Mouse (Mus musculus) myocyte (in vitro differentiated cells): Measurements from ENCODE around the gene Stk17b.

Source experiments
- MAX ChIP-seq: IDR thresholded peaks from one replicate; pipeline ENCODE4 v1.6.1; 2011; ENCODE audit warnings: low read depth, mild to moderate bottlenecking, control low read depth
- MYOD1 ChIP-seq, 3 experiments: IDR thresholded peaks; one replicate each; pipeline ENCODE4 v1.6.1; 2011; ENCODE audit warnings: control low read depth in 2 of 3, low read depth in 2 of 3, mild to moderate bottlenecking in 2 of 3, moderate library complexity in 1 of 3; ENCODE audit not compliant: insufficient read length in 2 of 3, control insufficient read depth in 1 of 3
- POLR2A ChIP-seq: IDR thresholded peaks from one replicate; pipeline ENCODE4 v1.6.1; 2011; ENCODE audit warnings: low read depth, mild to moderate bottlenecking, control low read depth, moderate library complexity; ENCODE audit not compliant: insufficient read length
- SRF ChIP-seq: IDR thresholded peaks from one replicate; pipeline ENCODE4 v1.6.1; 2011; ENCODE audit warnings: low read depth; ENCODE audit not compliant: control insufficient read depth, insufficient read length
- TCF12 ChIP-seq: IDR thresholded peaks from one replicate; pipeline ENCODE4 v1.6.1; 2011; ENCODE audit warnings: mild to moderate bottlenecking, control low read depth; ENCODE audit not compliant: poor library complexity, insufficient read depth, severe bottlenecking
- USF1 ChIP-seq: IDR thresholded peaks from one replicate; pipeline ENCODE4 v1.6.1; 2011; ENCODE audit warnings: low read depth, mild to moderate bottlenecking, control low read depth, moderate library complexity

GRCm38 (mm10) chr1:53776176-53776905 is 8.7 kb downstream of the Stk17b start:
- TF ChIP-seq POLR2A (no peak), MYOD1 (IDR thresholded peaks at IDR 0.05; ENCODE audit: control insufficient read depth in 1 of 3, insufficient read length in 2 of 3, low read depth in 2 of 3) (no peak), SRF (no peak), MAX (no peak), USF1 (no peak), TCF12 (no peak)
